Mouse (Mus musculus): ENCODE results near the gene Gm9803.

Gm9803 gene

GRCm38 (mm10) chr10:43512976-43513375, 10.9 kb upstream of the Gm9803 start:
- DNase-seq (ENCODE audit: low spot score in 2 of 2): no peak

DNA sequence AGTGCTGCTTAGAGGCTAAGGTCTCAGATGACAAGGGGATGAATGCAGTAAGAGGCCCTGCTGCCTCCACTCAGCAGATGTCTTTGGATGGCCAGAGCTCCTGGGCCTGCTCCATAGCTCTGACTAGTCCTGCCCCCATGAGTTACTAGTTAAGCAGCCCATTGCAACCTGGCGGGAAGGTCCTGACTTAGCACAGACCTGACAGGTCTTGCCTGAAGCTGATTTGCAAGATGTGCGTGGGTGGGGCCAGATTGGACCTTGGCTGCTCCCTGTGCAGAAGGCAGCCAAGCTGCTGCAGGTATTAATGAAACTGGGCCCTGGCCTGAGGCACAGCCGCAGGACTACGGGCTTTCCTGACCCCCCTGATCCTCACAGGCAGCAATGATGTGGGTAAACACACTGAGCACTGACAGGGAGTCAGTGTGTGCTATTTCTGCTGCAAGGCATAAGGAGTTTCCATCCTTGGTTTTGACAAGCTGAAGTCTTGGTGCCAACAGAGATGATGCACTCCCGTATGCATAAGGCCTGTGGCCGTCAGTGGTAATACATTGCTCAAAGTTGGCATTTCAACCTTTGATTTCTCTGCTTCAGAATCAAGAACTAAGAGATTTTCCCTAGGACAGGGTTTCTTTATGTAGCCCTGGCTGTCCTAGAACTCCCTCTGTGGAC, 6.8 kb upstream of the Gm9803 start:
- DNase-seq (ENCODE audit: low spot score in 2 of 2): no peak

- no peak for DNase-seq (ENCODE audit: low spot score in 2 of 2)
These were observed 6.0 kb upstream of the Gm9803 start for GRCm38 (mm10) chr10:43517836-43518235.

DNA sequence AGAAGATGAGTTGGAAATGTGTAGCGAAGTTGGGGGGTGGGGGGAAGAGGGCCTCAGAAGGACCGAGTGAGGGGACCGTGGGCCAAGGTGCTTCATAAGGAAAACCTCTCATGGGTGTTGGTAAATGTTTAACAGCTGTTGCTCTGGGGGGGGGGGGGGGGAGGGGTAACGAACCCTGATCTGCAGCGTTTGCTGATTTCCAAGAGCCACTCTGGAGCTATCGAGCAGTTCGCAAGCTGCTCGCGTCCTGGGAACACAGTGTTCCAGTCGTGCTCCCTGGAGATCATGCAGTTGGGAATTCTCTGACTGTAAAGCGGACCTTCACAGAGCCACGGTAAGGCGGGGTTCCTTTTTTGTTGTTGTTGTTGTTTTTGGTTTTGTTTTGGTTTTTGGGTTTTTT, 5.5 kb upstream of the Gm9803 start:
- no peak for DNase-seq (ENCODE audit: low spot score in 2 of 2)

- no peak for DNase-seq (ENCODE audit: low spot score in 2 of 2)
These were observed 3.9 kb upstream of the Gm9803 start for GRCm38 (mm10) chr10:43519977-43520376.

GRCm38 (mm10) chr10:43527283-43528269, 3.7 kb downstream of the Gm9803 start:
- no peak for DNase-seq (ENCODE audit: low spot score in 2 of 2)

- no peak for DNase-seq (ENCODE audit: low spot score in 2 of 2)
These were observed 10.5 kb downstream of the Gm9803 start for GRCm38 (mm10) chr10:43534382-43534781.

- no peak for DNase-seq (ENCODE audit: low spot score in 2 of 2)
These were observed 13.8 kb downstream of the Gm9803 start for GRCm38 (mm10) chr10:43537652-43538051.

GRCm38 (mm10) chr10:43538831-43539230, 14.9 kb downstream of the Gm9803 start:
- DNase-seq (ENCODE audit: low spot score in 2 of 2): no peak

DNA sequence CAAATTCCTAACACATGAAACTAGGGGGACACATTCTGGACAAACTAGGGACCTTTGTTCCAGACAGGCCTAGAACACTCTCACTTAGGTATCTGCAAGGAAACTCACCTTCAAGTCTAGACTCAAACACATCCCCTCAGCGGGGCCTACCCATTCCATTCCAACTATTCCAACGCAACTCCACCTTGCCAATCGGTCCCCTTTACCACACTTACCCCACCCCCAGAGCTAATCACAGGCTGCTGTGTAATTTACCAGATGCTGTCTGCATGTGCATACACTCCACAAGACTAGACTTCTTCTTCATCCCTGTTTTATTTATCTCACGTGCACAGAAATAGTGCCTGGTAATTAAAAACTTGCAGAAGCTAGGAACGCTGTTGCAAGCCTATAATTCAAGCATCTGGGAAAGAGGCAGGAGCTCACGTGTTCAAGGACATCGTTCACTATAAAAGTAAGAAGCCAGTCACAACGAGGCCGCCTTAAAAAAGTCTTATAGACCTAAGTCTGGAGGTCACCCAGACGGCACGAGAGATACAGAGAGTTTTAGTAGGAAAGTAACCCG, 15.9 kb downstream of the Gm9803 start:
- DNase-seq (ENCODE audit: low spot score in 2 of 2): no peak

DNA sequence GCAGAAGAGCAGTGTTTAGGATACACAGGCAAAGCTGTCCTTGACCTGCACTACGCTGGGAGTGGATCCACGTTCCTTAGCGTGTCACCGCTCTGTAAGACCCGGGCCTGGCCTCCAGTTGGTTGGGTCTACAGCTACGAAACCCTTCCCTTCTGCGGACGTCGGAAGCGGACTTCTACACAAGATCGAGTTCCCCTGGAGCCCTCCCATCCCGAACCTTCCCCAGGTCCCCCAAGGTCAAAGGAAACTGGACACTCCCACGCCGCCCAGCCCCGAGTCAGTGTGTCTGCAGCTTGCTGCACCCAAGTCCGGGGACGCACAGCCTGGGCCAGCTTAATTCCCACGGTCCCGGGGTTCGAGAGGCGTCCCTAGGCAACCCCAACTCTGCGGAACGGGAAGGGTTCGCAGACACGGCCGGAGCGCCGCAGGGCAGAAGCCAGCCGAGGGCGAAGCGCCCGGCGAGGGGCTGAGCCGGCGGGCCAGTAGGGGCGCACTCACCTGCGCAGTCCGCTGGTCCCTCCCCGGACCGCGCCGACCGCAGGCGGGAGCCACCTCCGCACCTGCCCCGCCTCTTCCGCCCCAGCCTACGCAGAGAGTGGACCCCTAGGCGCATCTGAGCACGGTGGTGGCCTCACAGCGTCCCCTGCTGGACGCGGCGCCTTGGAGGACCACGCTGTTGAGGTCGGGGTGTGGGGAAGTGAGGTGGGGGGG, 16.7 kb downstream of the Gm9803 start, which contains the start of gene 1700021F05Rik:
Gene 1700021F05Rik, minus strand, starts transcription at position 553 of the 711 bp plus-strand sequence.
- peak; percentile 89 to 91 for DNase-seq (ENCODE audit: low spot score in 2 of 2)

- no peak for DNase-seq (ENCODE audit: low spot score in 2 of 2)
These were observed 17.3 kb downstream of the Gm9803 start for GRCm38 (mm10) chr10:43541153-43541544.

DNA sequence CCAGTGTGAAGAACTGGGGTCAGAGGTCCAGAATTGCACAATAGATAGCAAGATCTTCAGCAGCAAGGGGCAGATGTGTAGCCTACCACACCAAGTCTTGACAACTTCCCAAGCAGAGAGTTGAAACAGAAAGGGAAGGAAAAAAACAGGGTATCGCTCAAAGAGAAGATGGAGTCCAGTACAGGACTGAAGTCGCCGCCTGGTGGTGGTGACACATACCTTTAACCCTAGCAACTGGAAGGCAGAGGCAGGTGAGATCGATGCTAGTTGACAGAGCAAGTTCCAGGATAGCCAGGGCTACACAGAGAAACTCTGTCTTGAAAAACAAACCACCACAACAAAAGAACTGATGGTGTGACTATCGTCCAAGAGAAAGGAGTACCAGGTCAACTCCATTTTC, 25.5 kb downstream of the Gm9803 start:
- no peak for DNase-seq (ENCODE audit: low spot score in 2 of 2)

- DNase-seq (ENCODE audit: low spot score in 2 of 2): no peak
These were observed 27.0 kb downstream of the Gm9803 start for GRCm38 (mm10) chr10:43550923-43551322.

GRCm38 (mm10) chr10:43551388-43551787, 27.5 kb downstream of the Gm9803 start:
- no peak for DNase-seq (ENCODE audit: low spot score in 2 of 2)

DNA sequence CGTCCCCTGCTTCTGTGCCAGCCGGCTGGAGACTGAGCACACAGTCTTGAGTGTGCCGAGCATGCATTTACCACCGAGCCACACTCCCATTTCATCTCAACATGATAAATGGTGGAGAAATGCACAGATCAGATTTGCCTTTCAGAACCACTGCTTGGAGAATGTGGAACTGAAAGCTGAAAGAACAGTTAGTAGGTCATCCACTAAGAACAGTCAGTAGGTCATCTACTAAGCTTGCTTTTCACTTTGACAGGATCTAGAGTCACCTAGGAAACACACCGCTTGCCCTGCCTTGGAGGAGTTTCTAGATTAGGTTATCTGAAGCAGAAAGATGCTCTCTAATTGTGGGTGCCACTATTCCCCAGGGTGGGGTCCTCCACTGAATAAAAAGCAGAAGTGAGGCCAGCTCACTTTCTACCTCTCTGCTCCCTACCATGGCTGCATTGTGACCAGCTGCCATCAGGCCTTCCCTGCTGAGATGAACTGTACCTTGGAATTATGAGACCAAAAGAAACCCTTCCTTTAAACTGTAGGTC, 33.8 kb downstream of the Gm9803 start:
- DNase-seq (ENCODE audit: low spot score in 2 of 2): no peak

- DNase-seq (ENCODE audit: low spot score in 2 of 2): no peak
These were observed 35.4 kb downstream of the Gm9803 start for GRCm38 (mm10) chr10:43559313-43559712.

DNA sequence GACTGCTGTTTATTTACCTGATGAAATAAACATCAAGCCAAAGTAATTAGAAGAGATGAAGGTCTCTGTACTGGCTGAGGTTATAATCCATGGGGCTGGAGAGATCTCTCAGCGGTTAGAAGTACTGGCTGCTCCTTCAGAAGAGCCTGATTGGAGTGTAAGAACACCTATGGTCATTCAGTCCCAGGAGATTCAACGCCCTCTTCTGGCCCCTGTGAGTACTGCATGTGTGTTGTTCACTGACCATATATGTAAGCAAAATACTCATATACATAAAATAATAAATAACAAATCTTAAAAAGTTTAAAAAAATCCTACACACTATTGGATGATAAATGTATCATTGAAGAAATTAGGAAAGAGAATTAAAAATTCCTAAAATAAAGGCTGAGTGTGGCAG, 36.9 kb downstream of the Gm9803 start:
- DNase-seq (ENCODE audit: low spot score in 2 of 2): no peak

- no peak for DNase-seq (ENCODE audit: low spot score in 2 of 2)
These were observed 37.4 kb downstream of the Gm9803 start for GRCm38 (mm10) chr10:43561311-43561710.

Measured in urinary bladder, adult 18-20 months (tissue).